Mouse (Mus musculus) C2C12 (cell line): ENCODE results near the gene Rnf5.

Source experiments
- CEBPB ChIP-seq: IDR thresholded peaks from one replicate; pipeline ENCODE4 v1.6.1; 2011; ENCODE audit warnings: low read depth, mild to moderate bottlenecking, control low read depth, moderate library complexity
- CTCF ChIP-seq: IDR thresholded peaks from one replicate; pipeline ENCODE4 v1.5.1; 2011; ENCODE audit not compliant: control insufficient read depth, insufficient read depth, insufficient read length
- MAX ChIP-seq: IDR thresholded peaks from one replicate; pipeline ENCODE4 v1.6.1; 2011; ENCODE audit warnings: mild to moderate bottlenecking, control low read depth

- TF ChIP-seq CTCF (no peak), MAX (no peak), CEBPB (no peak)
Measured at GRCm38 (mm10) chr17:34650781-34651180, 47.3 kb upstream of the Rnf5 start.
